Mouse (Mus musculus) forebrain, embryonic 13.5 days (tissue): ENCODE measurements around the gene Mcemp1. TPM values are rescaled to one million over a fixed set of nuclear protein-coding genes. Genes with fewer than 3 reads are reported as not detected.
A peak's percentile ranks its signal among the peaks of the same experiment; 100 is the strongest.

ENCODE experiments used
- ATAC-seq: fragments of 200-750 bp; cut with Nextera tagmentation; 2 replicates; pipeline ENCODE4 v1.8.0; 2017
- H3K27ac ChIP-seq: fragments of 300-500 bp; sonication (generic); 2 replicates; pipeline ENCODE4 v1.5.1; 2015; ENCODE audit warnings: inconsistent platforms, mild to moderate bottlenecking, moderate library complexity
- H3K27me3 ChIP-seq: fragments of 300-500 bp; sonication (generic); 2 replicates; pipeline ENCODE4 v1.6.1; 2015; ENCODE audit warnings: mild to moderate bottlenecking, inconsistent platforms
- H3K36me3 ChIP-seq: fragments of 300-500 bp; sonication (generic); 2 replicates; pipeline ENCODE4 v1.6.1; 2015; ENCODE audit warnings: mild to moderate bottlenecking, inconsistent platforms; ENCODE audit not compliant: poor library complexity, severe bottlenecking
- H3K4me1 ChIP-seq: fragments of 300-500 bp; sonication (generic); 2 replicates; pipeline ENCODE4 v1.6.1; 2015; ENCODE audit warnings: inconsistent platforms
- H3K4me2 ChIP-seq: fragments of 300-500 bp; sonication (generic); 2 replicates; pipeline ENCODE4 v1.6.1; 2015; ENCODE audit warnings: inconsistent platforms, mild to moderate bottlenecking, moderate library complexity
- H3K4me3 ChIP-seq: fragments of 300-500 bp; sonication (generic); 2 replicates; pipeline ENCODE4 v1.5.1; 2015; ENCODE audit warnings: mild to moderate bottlenecking, inconsistent platforms
- H3K9ac ChIP-seq: fragments of 300-500 bp; sonication (generic); 2 replicates; pipeline ENCODE4 v1.6.1; 2015; ENCODE audit warnings: mild to moderate bottlenecking, inconsistent platforms
- H3K9me3 ChIP-seq: fragments of 300-500 bp; sonication (generic); replicated peaks from 2 replicates; pipeline ENCODE4 v1.6.1; 2016; ENCODE audit warnings: inconsistent platforms
- WGBS: fragments of 180-500 bp; shearing (Covaris S2); methylation state at CpG from one replicate; pipeline ENCODE4 v1.1.7; 2015; 5-methylcytosine and 5-hydroxymethylcytosine counted together
- polyA plus RNA-seq: library from polyadenylated mRNA; unstranded; fragments of >200 nt; fragmentation: Nextera tagmentation; extraction: Ambion mirVana; gene quantifications from 2 replicates; pipeline ENCODE4 v1.2.1, GENCODE M21; 2015

The Mcemp1 gene
- polyA plus RNA-seq, 1 experiment from 2014 or later = 0.18 TPM

DNA sequence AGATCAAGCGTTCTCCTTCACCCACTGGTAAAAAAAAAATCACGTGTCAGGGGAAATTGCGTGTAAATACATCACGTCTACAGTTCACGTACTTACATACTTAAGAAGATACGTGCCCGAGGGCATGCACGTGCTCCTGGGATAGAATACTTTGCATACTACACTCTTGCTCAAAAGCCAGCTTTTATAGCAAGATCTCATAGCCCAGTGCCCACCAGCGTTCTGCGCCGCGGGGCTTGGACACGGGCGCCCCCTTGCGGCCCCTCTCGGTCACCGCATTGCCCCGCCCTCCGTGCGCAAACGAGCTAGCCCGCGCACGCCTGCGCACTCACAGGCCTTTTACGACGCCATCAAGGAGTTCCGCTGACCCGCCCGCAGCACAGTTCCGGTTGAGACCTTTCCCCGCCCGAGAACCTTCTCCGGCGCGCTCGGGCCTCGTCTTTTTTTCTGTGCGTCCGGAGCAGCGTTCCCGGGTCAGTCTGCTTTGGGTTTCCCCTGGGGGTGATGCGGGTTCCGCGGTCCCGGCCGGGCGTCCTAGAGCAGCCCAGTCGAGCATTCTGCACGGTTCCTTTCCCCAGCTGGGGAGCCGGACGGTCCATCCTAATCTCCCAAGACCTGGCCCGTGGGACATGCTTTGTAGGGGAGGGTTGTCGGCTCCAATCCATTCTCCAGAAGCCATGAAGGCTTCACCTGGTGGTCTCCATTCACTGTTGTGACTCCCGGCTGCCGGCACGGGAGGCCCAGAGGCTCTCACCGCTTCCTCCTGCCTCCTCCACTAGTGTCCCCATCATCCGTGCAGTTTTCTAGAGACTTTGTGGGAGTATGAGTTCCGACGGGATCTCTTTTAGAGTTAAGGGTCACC is 10.8 kb downstream of the Mcemp1 start, which contains the start of gene Trappc5:
Trappc5 (plus strand) TSS at position 169 of the 862 bp plus-strand sequence.
- H3K4me1 ChIP-seq = peaks cover 26% of the 10 kb centered on the region
- ATAC-seq = peak; percentile 83
- H3K9me3 ChIP-seq = 0 out of 2 replicates have a peak, but pooled peaks cover 3% of the 10 kb centered on the region
- peak within 1 kb of the TSS; percentile 92 for H3K4me3 ChIP-seq
- H3K27me3 ChIP-seq = no peaks in the 10 kb centered on the region
- H3K9ac ChIP-seq = peak within 1 kb of the TSS; percentile 95
- H3K4me2 ChIP-seq = peak within 1 kb of the TSS; percentile 91
- peaks cover 26% of the 10 kb centered on the region for H3K36me3 ChIP-seq
- WGBS = under 1% methylated on average over 61 of the region's 61 CpGs
- peak within 1 kb of the TSS; percentile 80 for H3K27ac ChIP-seq

DNA sequence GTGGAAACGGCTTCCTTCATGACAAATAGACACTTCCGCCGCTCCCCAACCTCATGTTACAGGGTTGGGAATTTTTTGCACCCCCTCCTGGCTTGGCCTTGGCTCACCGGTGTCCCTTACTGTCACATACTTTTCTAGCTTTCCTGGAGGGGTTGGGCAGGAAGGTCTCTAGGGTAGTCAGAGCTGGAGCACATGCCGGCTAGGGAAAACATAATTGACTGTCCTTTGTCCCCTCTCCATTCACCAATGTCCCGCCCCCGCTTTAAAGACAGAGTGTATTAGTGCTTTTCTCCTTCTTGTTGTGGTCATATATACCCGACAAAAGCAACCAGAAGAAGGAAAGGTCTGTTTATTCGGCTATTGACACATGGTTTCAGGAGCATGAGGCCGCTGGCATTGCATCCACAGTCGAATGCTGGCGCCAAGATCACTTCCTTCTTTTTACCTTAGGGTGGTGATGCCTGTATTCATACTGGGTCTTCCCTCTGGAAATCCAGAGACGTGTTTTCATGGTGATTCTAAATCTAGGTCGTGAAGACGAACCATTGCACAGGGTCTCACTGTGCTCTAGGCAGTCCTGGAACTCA is 11.5 kb downstream of the Mcemp1 start:
- peak overlapping the region; percentile 80 for H3K27ac ChIP-seq
- ATAC-seq = peak; percentile 6; the same call in 1 of the 2 replicates
- H3K36me3 ChIP-seq = peaks cover 33% of the 10 kb centered on the region
- peak overlapping the region; percentile 91 for H3K4me2 ChIP-seq
- 0 out of 2 replicates have a peak, but pooled peaks cover 3% of the 10 kb centered on the region for H3K9me3 ChIP-seq
- H3K4me1 ChIP-seq = peaks cover 26% of the 10 kb centered on the region
- no peaks in the 10 kb centered on the region for H3K27me3 ChIP-seq
- H3K9ac ChIP-seq = peak overlapping the region; percentile 95
- H3K4me3 ChIP-seq = peak overlapping the region; percentile 92
- WGBS = 3% methylated on average over 15 of the region's 15 CpGs

DNA sequence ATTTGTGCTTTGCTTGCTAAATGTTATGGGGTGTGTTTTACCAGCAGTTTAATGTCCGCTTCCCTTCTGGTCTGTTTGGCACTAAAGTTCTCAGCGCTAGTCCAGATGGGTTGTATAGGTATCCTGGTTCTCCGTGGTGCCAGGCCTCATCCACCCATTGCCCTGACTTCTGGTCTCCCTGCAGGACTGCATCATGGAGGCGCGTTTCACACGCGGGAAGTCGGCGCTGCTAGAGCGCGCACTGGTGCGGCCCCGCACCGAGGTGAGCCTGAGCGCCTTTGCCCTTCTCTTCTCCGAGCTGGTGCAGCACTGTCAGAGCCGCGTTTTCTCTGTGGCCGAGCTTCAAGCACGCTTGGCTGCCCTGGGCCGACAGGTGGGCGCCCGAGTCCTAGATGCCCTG is 13.3 kb downstream of the Mcemp1 start:
- peaks cover 43% of the 10 kb centered on the region for H3K36me3 ChIP-seq
- H3K4me2 ChIP-seq = no peak overlapping the region
- no peaks in the 10 kb centered on the region for H3K27me3 ChIP-seq
- H3K9me3 ChIP-seq = 0 out of 2 replicates have a peak, but pooled peaks cover 3% of the 10 kb centered on the region
- H3K9ac ChIP-seq = no peak overlapping the region
- ATAC-seq = no peak
- no peak overlapping the region for H3K4me3 ChIP-seq
- H3K27ac ChIP-seq = no peak overlapping the region
- 97% methylated on average over 23 of the region's 23 CpGs for WGBS
- H3K4me1 ChIP-seq = peaks cover 20% of the 10 kb centered on the region

DNA sequence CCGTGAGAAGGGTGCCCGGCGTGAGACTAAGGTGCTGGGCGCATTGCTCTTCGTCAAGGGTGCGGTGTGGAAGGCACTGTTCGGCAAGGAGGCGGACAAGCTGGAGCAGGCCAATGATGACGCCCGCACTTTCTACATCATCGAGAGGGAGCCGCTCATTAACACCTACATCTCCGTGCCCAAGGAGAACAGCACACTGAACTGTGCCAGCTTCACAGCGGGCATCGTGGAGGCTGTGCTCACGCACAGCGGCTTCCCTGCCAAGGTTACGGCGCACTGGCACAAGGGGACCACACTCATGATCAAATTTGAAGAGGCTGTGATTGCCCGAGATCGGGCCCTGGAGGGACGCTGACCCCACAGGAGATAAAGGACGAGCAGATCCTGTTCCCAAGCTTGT is 13.7 kb downstream of the Mcemp1 start:
- H3K4me2 ChIP-seq = no peak overlapping the region
- 96% methylated on average over 23 of the region's 23 CpGs for WGBS
- peaks cover 43% of the 10 kb centered on the region for H3K36me3 ChIP-seq
- peaks cover 20% of the 10 kb centered on the region for H3K4me1 ChIP-seq
- ATAC-seq = no peak
- H3K9me3 ChIP-seq = 0 out of 2 replicates have a peak, but pooled peaks cover 3% of the 10 kb centered on the region
- H3K9ac ChIP-seq = no peak overlapping the region
- no peak overlapping the region for H3K27ac ChIP-seq
- no peak overlapping the region for H3K4me3 ChIP-seq
- H3K27me3 ChIP-seq = no peaks in the 10 kb centered on the region

- H3K4me1 ChIP-seq = peaks cover 20% of the 10 kb centered on the region
- no peak overlapping the region for H3K4me3 ChIP-seq
- H3K27ac ChIP-seq = no peak overlapping the region
- H3K4me2 ChIP-seq = no peak overlapping the region
- H3K27me3 ChIP-seq = no peaks in the 10 kb centered on the region
- 0 out of 2 replicates have a peak, but pooled peaks cover 3% of the 10 kb centered on the region for H3K9me3 ChIP-seq
- 90% methylated on average over 5 of the region's 5 CpGs for WGBS
- peaks cover 43% of the 10 kb centered on the region for H3K36me3 ChIP-seq
- ATAC-seq = no peak
- H3K9ac ChIP-seq = no peak overlapping the region
Observed at GRCm38 (mm10) chr8:3679656-3680055, 14.1 kb downstream of the Mcemp1 start.

- 94% methylated on average over 5 of the region's 5 CpGs for WGBS
- Histone ChIP-seq H3K36me3 (peaks cover 43% of the 10 kb centered on the region), H3K4me3 (no peak overlapping the region), H3K4me2 (no peak overlapping the region), H3K9ac (no peak overlapping the region), H3K27me3 (no peaks in the 10 kb centered on the region), H3K4me1 (peaks cover 15% of the 10 kb centered on the region), H3K9me3 (0 out of 2 replicates have a peak, but pooled peaks cover 3% of the 10 kb centered on the region), H3K27ac (no peak overlapping the region)
- ATAC-seq = no peak
Observed at GRCm38 (mm10) chr8:3682435-3682834, 16.9 kb downstream of the Mcemp1 start.

DNA sequence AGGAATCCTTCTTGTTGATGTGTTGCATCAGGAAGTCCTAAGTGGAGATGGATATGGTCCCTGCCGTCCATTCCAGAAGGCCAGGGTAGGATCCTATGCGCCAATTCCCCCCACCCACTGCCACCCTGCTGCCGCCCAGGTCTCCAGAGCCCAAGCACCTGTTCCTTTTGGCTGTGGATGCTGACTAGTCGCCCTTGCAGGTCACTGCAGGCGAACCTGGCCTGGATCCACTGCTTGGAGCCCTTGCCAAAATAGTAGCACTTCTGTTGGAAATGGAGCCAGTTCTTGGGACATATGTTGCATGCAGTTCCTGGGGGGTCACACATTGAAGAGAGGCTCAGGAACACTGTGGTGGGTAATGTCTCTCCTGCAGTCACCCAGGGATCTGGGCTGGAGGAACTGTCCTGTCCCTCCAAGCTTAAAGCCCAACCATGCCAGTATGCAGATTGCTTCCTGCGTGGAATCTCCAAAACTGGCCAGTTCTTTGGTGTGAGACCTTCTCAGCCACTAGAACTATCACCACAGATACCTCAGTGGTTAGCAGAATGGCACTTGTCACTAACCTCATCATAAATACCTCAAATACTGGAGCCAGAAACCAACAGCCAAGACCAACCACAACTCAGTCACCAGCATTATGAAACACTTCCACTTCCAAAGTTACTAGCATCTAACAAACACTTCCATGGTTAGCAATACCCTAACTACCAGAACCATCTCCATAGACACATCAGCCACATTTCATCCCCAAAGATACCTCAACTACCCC is 18.0 kb downstream of the Mcemp1 start:
- no peak overlapping the region for H3K4me3 ChIP-seq
- H3K4me2 ChIP-seq = no peak overlapping the region
- no peaks in the 10 kb centered on the region for H3K27me3 ChIP-seq
- H3K4me1 ChIP-seq = peaks cover 4% of the 10 kb centered on the region; the same call in 1 of the 2 replicates
- peaks cover 43% of the 10 kb centered on the region for H3K36me3 ChIP-seq
- WGBS = 71% methylated on average over 6 of the region's 6 CpGs
- H3K9ac ChIP-seq = no peak overlapping the region
- H3K9me3 ChIP-seq = 0 out of 2 replicates have a peak, but pooled peaks cover 3% of the 10 kb centered on the region
- no peak for ATAC-seq
- no peak overlapping the region for H3K27ac ChIP-seq

DNA sequence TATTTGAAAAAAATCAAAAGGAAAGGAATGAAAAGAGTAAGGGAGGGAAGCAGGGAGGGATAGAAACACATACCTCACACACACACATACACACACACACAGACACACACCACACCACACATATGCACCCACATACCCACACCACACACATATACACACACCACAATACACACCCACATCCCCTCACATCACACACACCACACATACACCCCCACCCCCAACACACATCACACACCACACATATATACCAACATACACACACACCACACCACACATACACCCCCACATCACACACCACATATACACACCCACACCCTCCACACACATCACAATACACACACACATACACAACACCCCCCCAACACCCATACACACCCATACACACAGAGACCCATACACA is 19.0 kb downstream of the Mcemp1 start:
- Histone ChIP-seq H3K27ac (no peak overlapping the region), H3K27me3 (no peaks in the 10 kb centered on the region), H3K9me3 (no peaks in the 10 kb centered on the region), H3K4me2 (no peak overlapping the region), H3K9ac (no peak overlapping the region), H3K4me1 (0 out of 2 replicates have a peak, but pooled peaks cover under 1% of the 10 kb centered on the region), H3K36me3 (peaks cover 34% of the 10 kb centered on the region), H3K4me3 (no peak overlapping the region)
- peak; percentile 42 for ATAC-seq

DNA sequence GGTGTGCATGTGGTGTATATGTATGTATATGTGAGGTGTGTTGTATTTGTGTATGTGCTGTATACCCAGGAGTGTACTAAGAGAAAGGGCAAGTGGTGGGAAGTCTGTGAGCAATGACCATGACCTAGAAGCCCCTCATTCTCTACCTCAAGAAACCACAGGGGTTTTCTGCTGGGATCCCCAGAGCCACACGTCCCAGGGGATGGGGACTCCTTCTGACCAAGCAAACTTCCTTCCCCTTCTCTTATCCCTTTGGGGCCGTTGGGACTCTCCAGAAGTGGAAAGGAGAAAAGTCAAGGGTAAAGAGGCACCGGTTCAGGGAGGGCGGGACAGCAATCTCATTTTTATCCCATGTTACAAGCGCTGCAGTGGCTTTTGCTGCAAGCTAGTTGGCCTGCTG is 19.9 kb downstream of the Mcemp1 start:
- no peaks in the 10 kb centered on the region for H3K27me3 ChIP-seq
- peaks cover 26% of the 10 kb centered on the region for H3K36me3 ChIP-seq
- no peak overlapping the region for H3K9ac ChIP-seq
- no peak overlapping the region for H3K4me2 ChIP-seq
- ATAC-seq = no peak
- H3K9me3 ChIP-seq = no peaks in the 10 kb centered on the region
- WGBS = 71% methylated on average over 5 of the region's 5 CpGs
- no peak overlapping the region for H3K27ac ChIP-seq
- no peaks in the 10 kb centered on the region for H3K4me1 ChIP-seq
- H3K4me3 ChIP-seq = no peak overlapping the region

DNA sequence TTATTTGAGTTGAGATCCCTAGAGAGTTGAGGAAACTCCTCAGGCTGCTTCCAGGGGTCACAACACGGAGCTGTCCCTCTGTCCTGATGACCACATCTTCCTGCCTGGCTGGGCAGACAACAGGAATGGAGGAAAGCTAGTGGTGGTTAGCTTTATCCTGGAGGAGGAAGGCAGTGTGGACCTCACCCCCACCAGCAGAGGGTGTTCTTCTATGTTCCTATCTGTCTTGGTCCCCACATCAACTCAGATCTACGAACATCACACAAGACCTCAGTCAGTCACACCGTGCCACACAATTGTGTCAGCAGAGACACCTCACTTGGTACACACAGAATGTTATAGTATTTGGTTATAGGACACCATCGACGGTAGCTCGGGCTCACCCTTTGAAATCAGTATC is 22.0 kb downstream of the Mcemp1 start:
- H3K9ac ChIP-seq = no peak overlapping the region
- H3K4me2 ChIP-seq = no peak overlapping the region
- ATAC-seq = no peak
- no peak overlapping the region for H3K27ac ChIP-seq
- peaks cover 5% of the 10 kb centered on the region; the same call in 1 of the 2 replicates for H3K36me3 ChIP-seq
- no peaks in the 10 kb centered on the region for H3K4me1 ChIP-seq
- no peak overlapping the region for H3K4me3 ChIP-seq
- no peaks in the 10 kb centered on the region for H3K9me3 ChIP-seq
- 81% methylated on average over 6 of the region's 6 CpGs for WGBS
- no peaks in the 10 kb centered on the region for H3K27me3 ChIP-seq

- H3K9me3 ChIP-seq = no peaks in the 10 kb centered on the region
- no peak for ATAC-seq
- 81% methylated on average over 3 of the region's 3 CpGs for WGBS
- no peaks in the 10 kb centered on the region for H3K27me3 ChIP-seq
- no peak overlapping the region for H3K4me2 ChIP-seq
- no peak overlapping the region for H3K4me3 ChIP-seq
- H3K9ac ChIP-seq = no peak overlapping the region
- H3K36me3 ChIP-seq = no peaks in the 10 kb centered on the region
- no peak overlapping the region for H3K27ac ChIP-seq
- no peaks in the 10 kb centered on the region for H3K4me1 ChIP-seq
Observed at GRCm38 (mm10) chr8:3690774-3691173, 25.2 kb downstream of the Mcemp1 start.

GRCm38 (mm10) chr8:3694121-3694520 is 28.6 kb downstream of the Mcemp1 start, which contains the start of gene Fcer2a:
TSS of gene Fcer2a (minus strand) at chr8:3694175.
- H3K9me3 ChIP-seq = no peaks in the 10 kb centered on the region
- WGBS = 88% methylated on average over 3 of the region's 3 CpGs
- no peak within 1 kb of the TSS for H3K4me3 ChIP-seq
- ATAC-seq = no peak
- no peak within 1 kb of the TSS for H3K9ac ChIP-seq
- no peak within 1 kb of the TSS for H3K27ac ChIP-seq
- H3K36me3 ChIP-seq = no peaks in the 10 kb centered on the region
- no peaks in the 10 kb centered on the region for H3K4me1 ChIP-seq
- H3K4me2 ChIP-seq = no peak within 1 kb of the TSS
- H3K27me3 ChIP-seq = no peaks in the 10 kb centered on the region
